Mouse (Mus musculus): ENCODE measurements at regions not wholly inside any gene's neighbourhood (a gene's known extent, or its start where the extent isn't known, plus 50 kb on each side); places are given as distances from the start of the nearest gene placed in this dataset.

- peaks cover 26% of the 10 kb centered on the region for H3K4me1 ChIP-seq (replicated peaks; ENCODE audit: control insufficient read depth, insufficient read depth, low read length)
- H3K27ac ChIP-seq (ENCODE audit: control insufficient read depth, insufficient read depth, low read length) = no peak overlapping the region
- no peak for DNase-seq
- TF ChIP-seq CTCF (IDR thresholded peaks at IDR 0.05; ENCODE audit: borderline replicate concordance, control insufficient read depth, extremely low read depth, insufficient read depth, low read length, poor library complexity) (no peak), POLR2A (IDR thresholded peaks at IDR 0.05; ENCODE audit: control insufficient read depth, extremely low read depth, insufficient read depth, low read length, poor library complexity) (no peak)
- 94% methylated on average over 7 of the region's 7 CpGs for whole genome bisulfite sequencing
- H3K27me3 ChIP-seq (ENCODE audit: control insufficient read depth, insufficient read depth, low read length) = no peaks in the 10 kb centered on the region
- H3K36me3 ChIP-seq (ENCODE audit: control insufficient read depth, insufficient read depth, low read length) = no peaks in the 10 kb centered on the region
- H3K4me3 ChIP-seq (ENCODE audit: control insufficient read depth, insufficient read depth, low read length) = no peak overlapping the region
These were observed 83.7 kb downstream of the Rgs2 start for GRCm38 (mm10) chr1:143920256-143920655.

GRCm38 (mm10) chr1:143918949-143919348, 85.0 kb downstream of the Rgs2 start:
- peaks cover 26% of the 10 kb centered on the region for H3K4me1 ChIP-seq (replicated peaks; ENCODE audit: control insufficient read depth, insufficient read depth, low read length)
- 3% methylated on average over 5 of the region's 5 CpGs for WGBS
- H3K4me3 ChIP-seq (ENCODE audit: control insufficient read depth, insufficient read depth, low read length) = no peak overlapping the region
- peak overlapping the region; percentile 100 for H3K27ac ChIP-seq (ENCODE audit: control insufficient read depth, insufficient read depth, low read length)
- DNase-seq = peak; percentile 74
- no peak for TF ChIP-seq POLR2A (IDR thresholded peaks at IDR 0.05; ENCODE audit: control insufficient read depth, extremely low read depth, insufficient read depth, low read length, poor library complexity)
- TF ChIP-seq CTCF (IDR thresholded peaks at IDR 0.05; ENCODE audit: borderline replicate concordance, control insufficient read depth, extremely low read depth, insufficient read depth, low read length, poor library complexity) = no peak
- no peaks in the 10 kb centered on the region for H3K36me3 ChIP-seq (ENCODE audit: control insufficient read depth, insufficient read depth, low read length)
- H3K27me3 ChIP-seq (ENCODE audit: control insufficient read depth, insufficient read depth, low read length) = no peaks in the 10 kb centered on the region

- no peaks in the 10 kb centered on the region for H3K27me3 ChIP-seq (ENCODE audit: control insufficient read depth, insufficient read depth, low read length)
- H3K27ac ChIP-seq (ENCODE audit: control insufficient read depth, insufficient read depth, low read length) = peak overlapping the region; percentile 100
- WGBS = 45% methylated on average over 9 of the region's 9 CpGs
- no peak overlapping the region for H3K4me3 ChIP-seq (ENCODE audit: control insufficient read depth, insufficient read depth, low read length)
- H3K36me3 ChIP-seq (ENCODE audit: control insufficient read depth, insufficient read depth, low read length) = no peaks in the 10 kb centered on the region
- H3K4me1 ChIP-seq (replicated peaks; ENCODE audit: control insufficient read depth, insufficient read depth, low read length) = peaks cover 26% of the 10 kb centered on the region
- no peak for TF ChIP-seq CTCF (IDR thresholded peaks at IDR 0.05; ENCODE audit: borderline replicate concordance, control insufficient read depth, extremely low read depth, insufficient read depth, low read length, poor library complexity)
- TF ChIP-seq POLR2A (IDR thresholded peaks at IDR 0.05; ENCODE audit: control insufficient read depth, extremely low read depth, insufficient read depth, low read length, poor library complexity) = no peak
- DNase-seq = peak; percentile 29
These were observed 85.7 kb downstream of the Rgs2 start for GRCm38 (mm10) chr1:143918146-143918774.

GRCm38 (mm10) chr1:143917623-143918022, 86.3 kb downstream of the Rgs2 start:
- Histone ChIP-seq H3K4me3 (ENCODE audit: control insufficient read depth, insufficient read depth, low read length) (no peak overlapping the region), H3K27ac (ENCODE audit: control insufficient read depth, insufficient read depth, low read length) (peak overlapping the region; percentile 88), H3K36me3 (ENCODE audit: control insufficient read depth, insufficient read depth, low read length) (no peaks in the 10 kb centered on the region), H3K4me1 (replicated peaks; ENCODE audit: control insufficient read depth, insufficient read depth, low read length) (peaks cover 26% of the 10 kb centered on the region), H3K27me3 (ENCODE audit: control insufficient read depth, insufficient read depth, low read length) (no peaks in the 10 kb centered on the region)
- peak; percentile 68 for DNase-seq
- TF ChIP-seq CTCF (IDR thresholded peaks at IDR 0.05; ENCODE audit: borderline replicate concordance, control insufficient read depth, extremely low read depth, insufficient read depth, low read length, poor library complexity) = no peak
- TF ChIP-seq POLR2A (IDR thresholded peaks at IDR 0.05; ENCODE audit: control insufficient read depth, extremely low read depth, insufficient read depth, low read length, poor library complexity) = no peak
- 0% methylated on average over 5 of the region's 5 CpGs for WGBS

GRCm38 (mm10) chr1:143916587-143916986, 87.4 kb downstream of the Rgs2 start:
- TF ChIP-seq CTCF (IDR thresholded peaks at IDR 0.05; ENCODE audit: borderline replicate concordance, control insufficient read depth, extremely low read depth, insufficient read depth, low read length, poor library complexity) (no peak), POLR2A (IDR thresholded peaks at IDR 0.05; ENCODE audit: control insufficient read depth, extremely low read depth, insufficient read depth, low read length, poor library complexity) (0 out of 2 replicates have a peak, but pooled peaks have one; percentile 23)
- Histone ChIP-seq H3K27ac (ENCODE audit: control insufficient read depth, insufficient read depth, low read length) (peak overlapping the region; percentile 83), H3K27me3 (ENCODE audit: control insufficient read depth, insufficient read depth, low read length) (no peaks in the 10 kb centered on the region), H3K4me1 (replicated peaks; ENCODE audit: control insufficient read depth, insufficient read depth, low read length) (peaks cover 26% of the 10 kb centered on the region), H3K36me3 (ENCODE audit: control insufficient read depth, insufficient read depth, low read length) (no peaks in the 10 kb centered on the region), H3K4me3 (ENCODE audit: control insufficient read depth, insufficient read depth, low read length) (no peak overlapping the region)
- 5% methylated on average over 9 of the region's 9 CpGs for WGBS
- DNase-seq = peak; percentile 60

- DNase-seq = no peak
- TF ChIP-seq CTCF (IDR thresholded peaks at IDR 0.05; ENCODE audit: borderline replicate concordance, control insufficient read depth, extremely low read depth, insufficient read depth, low read length, poor library complexity) (no peak), POLR2A (IDR thresholded peaks at IDR 0.05; ENCODE audit: control insufficient read depth, extremely low read depth, insufficient read depth, low read length, poor library complexity) (no peak)
- H3K36me3 ChIP-seq (ENCODE audit: control insufficient read depth, insufficient read depth, low read length) = no peaks in the 10 kb centered on the region
- 95% methylated on average over 3 of the region's 3 CpGs for WGBS
- H3K27ac ChIP-seq (ENCODE audit: control insufficient read depth, insufficient read depth, low read length) = no peak overlapping the region
- H3K4me1 ChIP-seq (replicated peaks; ENCODE audit: control insufficient read depth, insufficient read depth, low read length) = peaks cover 13% of the 10 kb centered on the region
- H3K4me3 ChIP-seq (ENCODE audit: control insufficient read depth, insufficient read depth, low read length) = no peak overlapping the region
- H3K27me3 ChIP-seq (ENCODE audit: control insufficient read depth, insufficient read depth, low read length) = no peaks in the 10 kb centered on the region
These were observed 91.4 kb downstream of the Rgs2 start for GRCm38 (mm10) chr1:143912586-143912985.
